Mouse (Mus musculus) hindbrain, postnatal 0 days (tissue): ENCODE data around the gene Tenm2. TPM values are rescaled to one million over a fixed set of nuclear protein-coding genes. Genes with fewer than 3 reads are reported as not detected.

Experiments used
- ATAC-seq: fragments of 200-750 bp; cut with Nextera tagmentation; 2 replicates; pipeline ENCODE4 v1.8.0; 2017; ENCODE audit warnings: mild to moderate bottlenecking, moderate TSS enrichment, moderate library complexity
- DNase-seq: peaks from one replicate; pipeline ENCODE4 v3.0.0-alpha.2; 2015; ENCODE audit warnings: low spot score
- H3K27ac ChIP-seq: fragments of 300-500 bp; sonication (generic); 2 replicates; pipeline ENCODE4 v1.5.1; 2014; ENCODE audit warnings: mild to moderate bottlenecking
- H3K27me3 ChIP-seq: fragments of 300-500 bp; sonication (generic); 2 replicates; pipeline ENCODE4 v1.6.1; 2014; ENCODE audit warnings: low read length, mixed read lengths; ENCODE audit not compliant: insufficient read depth
- H3K36me3 ChIP-seq: fragments of 300-500 bp; sonication (generic); 2 replicates; pipeline ENCODE4 v1.6.1; 2014; ENCODE audit warnings: low read length, mixed read lengths; ENCODE audit not compliant: insufficient read depth
- H3K4me1 ChIP-seq: fragments of 300-500 bp; sonication (generic); 2 replicates; pipeline ENCODE4 v1.6.1; 2014; ENCODE audit warnings: antibody characterized with exemption, low read length, mixed read lengths; ENCODE audit not compliant: insufficient read depth
- H3K4me2 ChIP-seq: fragments of 300-500 bp; sonication (generic); 2 replicates; pipeline ENCODE4 v1.6.1; 2014; ENCODE audit warnings: low read depth, mild to moderate bottlenecking, low read length, moderate library complexity, mixed read lengths
- H3K4me3 ChIP-seq: fragments of 300-500 bp; sonication (generic); 2 replicates; pipeline ENCODE4 v1.5.1; 2014; ENCODE audit warnings: low read length
- H3K9ac ChIP-seq: fragments of 300-500 bp; sonication (generic); replicated peaks from 2 replicates; pipeline ENCODE4 v1.6.1; 2014; ENCODE audit warnings: mild to moderate bottlenecking, low read length, moderate library complexity, mixed read lengths
- H3K9me3 ChIP-seq: fragments of 300-500 bp; sonication (generic); 2 replicates; pipeline ENCODE4 v1.6.1; 2016; ENCODE audit warnings: low read length, mixed read lengths
- CTCF ChIP-seq: IDR thresholded peaks from 2 replicates; pipeline ENCODE4 v1.5.1; 2016; ENCODE audit warnings: antibody characterized with exemption, control low read depth, low read depth
- WGBS: fragments of 180-500 bp; shearing (Covaris S2); extraction: QIAGEN DNeasy Blood & Tissue Kit; methylation state at CpG from one replicate; pipeline ENCODE4 v1.1.7; 2014; 5-methylcytosine and 5-hydroxymethylcytosine counted together
- polyA plus RNA-seq: library from polyadenylated mRNA; unstranded; fragments of >200 nt; fragmentation: Nextera tagmentation; extraction: Ambion mirVana; gene quantifications from 2 replicates; pipeline ENCODE4 v1.2.1, GENCODE M21; 2015
- total RNA-seq: library from RNA; depleted of rRNA; stranded (reverse); fragments of >200 nt; gene quantifications from 2 replicates; pipeline ENCODE4 v1.2.3, GENCODE M21; 2014

The Tenm2 gene
- total and polyA plus RNA-seq, 2 experiments from 2014 or later = 30.1 to 78.0 TPM

DNA sequence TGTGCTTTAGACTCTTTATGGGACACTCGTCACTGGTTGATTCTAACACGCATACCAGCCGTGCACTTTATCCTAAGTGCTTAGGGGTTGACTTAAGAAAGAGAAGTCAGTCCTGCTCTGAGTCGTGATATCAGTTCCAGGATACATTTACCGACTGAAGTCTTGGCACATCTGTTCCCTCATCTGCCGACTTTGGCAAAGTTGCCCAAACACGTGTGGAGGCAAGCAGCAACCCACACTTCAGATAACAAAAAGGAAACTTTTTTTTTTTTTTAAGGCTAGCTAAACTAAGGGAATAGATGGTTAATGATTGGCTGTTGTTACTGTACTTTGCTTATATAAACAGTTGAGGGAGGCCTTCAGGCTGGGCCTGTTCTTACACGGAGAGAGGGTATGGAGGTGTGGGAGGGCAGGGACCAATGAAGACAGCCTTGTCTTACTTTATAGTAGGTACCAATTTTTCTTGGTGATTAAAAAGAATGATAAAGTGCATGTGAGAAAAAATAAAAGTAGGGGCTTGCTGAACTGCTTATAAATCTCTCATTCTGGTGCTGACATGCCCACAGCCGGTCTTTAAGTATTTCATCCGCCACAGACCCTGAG lies 930.3 kb downstream of the Tenm2 start:
- H3K27ac ChIP-seq = no peak overlapping the region
- H3K9ac ChIP-seq = no peak overlapping the region
- no peaks in the 10 kb centered on the region for H3K9me3 ChIP-seq
- H3K4me3 ChIP-seq = no peak overlapping the region
- no peak overlapping the region for H3K4me2 ChIP-seq
- DNase-seq = no peak
- H3K27me3 ChIP-seq = no peaks in the 10 kb centered on the region
- no peaks in the 10 kb centered on the region for H3K4me1 ChIP-seq
- no peaks in the 10 kb centered on the region for H3K36me3 ChIP-seq
- no peak for TF ChIP-seq CTCF
- 82% methylated on average over 10 of the region's 10 CpGs for WGBS
- no peak for ATAC-seq

DNA sequence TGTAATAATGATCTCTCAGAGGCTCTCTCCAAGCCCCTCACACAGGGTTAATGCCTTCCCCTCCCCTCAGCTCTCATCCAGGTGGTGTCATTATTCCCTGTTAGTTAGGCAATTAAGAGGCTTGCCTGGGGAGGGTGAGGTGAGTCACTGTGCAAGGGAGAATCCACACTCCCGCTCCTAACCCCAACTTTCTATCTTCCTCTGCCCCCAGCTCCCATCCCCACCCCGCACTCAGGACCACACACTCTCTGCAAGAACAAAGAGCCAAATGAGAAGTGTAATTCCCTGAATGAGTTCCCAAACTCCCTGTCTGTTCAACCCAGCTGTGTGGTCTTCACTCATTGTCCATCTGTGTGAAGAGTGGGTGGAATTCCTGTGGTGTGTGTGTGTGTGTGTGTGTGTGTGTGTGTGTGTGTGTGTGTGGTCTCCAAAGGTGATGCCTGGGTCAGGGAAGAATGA lies 932.8 kb downstream of the Tenm2 start:
- no peak overlapping the region for H3K27ac ChIP-seq
- DNase-seq = no peak
- no peaks in the 10 kb centered on the region for H3K9me3 ChIP-seq
- H3K36me3 ChIP-seq = no peaks in the 10 kb centered on the region
- no peak overlapping the region for H3K9ac ChIP-seq
- H3K27me3 ChIP-seq = no peaks in the 10 kb centered on the region
- H3K4me1 ChIP-seq = no peaks in the 10 kb centered on the region
- H3K4me2 ChIP-seq = no peak overlapping the region
- TF ChIP-seq CTCF = no peak
- no peak overlapping the region for H3K4me3 ChIP-seq
- WGBS = 48% methylated on average over 2 of the region's 2 CpGs
- peak; percentile 59 for ATAC-seq

DNA sequence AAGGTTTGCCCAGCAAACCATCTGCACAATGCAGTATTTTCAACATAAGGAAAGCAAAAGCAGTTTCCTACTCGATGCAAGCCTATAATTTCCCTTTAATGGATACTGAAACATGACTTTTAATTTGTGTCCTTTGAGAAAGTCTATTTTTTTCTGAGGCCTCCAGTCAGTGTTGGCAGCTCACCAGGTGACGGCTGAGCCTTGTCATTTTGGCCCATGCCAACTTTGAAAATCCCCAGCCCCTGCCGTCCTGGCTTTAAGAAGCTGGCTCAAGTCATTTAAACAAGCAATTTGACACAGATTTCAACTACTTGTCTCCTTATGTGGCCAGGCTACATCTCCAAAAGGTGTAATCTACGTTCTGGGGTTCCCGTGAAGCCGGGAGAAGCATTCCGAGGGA lies 933.7 kb downstream of the Tenm2 start:
- H3K9me3 ChIP-seq = no peaks in the 10 kb centered on the region
- no peak overlapping the region for H3K27ac ChIP-seq
- no peaks in the 10 kb centered on the region for H3K36me3 ChIP-seq
- no peak overlapping the region for H3K4me3 ChIP-seq
- DNase-seq (peak; percentile 54), ATAC-seq (no peak)
- TF ChIP-seq CTCF = no peak
- H3K4me1 ChIP-seq = no peaks in the 10 kb centered on the region
- 45% methylated on average over 7 of the region's 7 CpGs for WGBS
- H3K9ac ChIP-seq = no peak overlapping the region
- H3K27me3 ChIP-seq = no peaks in the 10 kb centered on the region
- H3K4me2 ChIP-seq = no peak overlapping the region; the same call in 1 of the 2 replicates

DNA sequence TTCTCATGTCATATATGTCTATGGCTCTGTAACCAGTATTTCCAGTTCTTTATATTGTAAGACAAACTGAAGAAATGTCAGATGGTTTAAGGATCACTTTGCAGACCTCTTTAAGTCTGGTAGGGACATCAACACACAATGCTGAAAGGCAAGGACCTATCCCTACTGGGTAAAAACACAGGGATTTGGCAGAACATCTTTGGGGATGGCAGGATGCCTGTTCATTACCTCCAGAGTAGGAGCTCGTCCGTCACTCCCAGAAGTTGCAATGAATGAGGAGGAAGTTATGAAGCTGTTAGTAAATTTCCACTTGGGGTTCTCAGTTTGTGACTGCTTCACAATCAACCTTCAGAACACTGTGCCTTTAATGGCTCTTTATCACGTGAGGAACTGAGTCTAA lies 939.2 kb downstream of the Tenm2 start:
- no peak overlapping the region for H3K27ac ChIP-seq
- ATAC-seq = no peak
- WGBS = 57% methylated on average over 3 of the region's 3 CpGs
- no peak overlapping the region for H3K4me3 ChIP-seq
- H3K4me1 ChIP-seq = no peaks in the 10 kb centered on the region
- no peak overlapping the region for H3K4me2 ChIP-seq
- H3K36me3 ChIP-seq = no peaks in the 10 kb centered on the region
- no peaks in the 10 kb centered on the region for H3K27me3 ChIP-seq
- TF ChIP-seq CTCF = no peak
- no peak for DNase-seq
- H3K9me3 ChIP-seq = no peaks in the 10 kb centered on the region
- no peak overlapping the region for H3K9ac ChIP-seq

DNA sequence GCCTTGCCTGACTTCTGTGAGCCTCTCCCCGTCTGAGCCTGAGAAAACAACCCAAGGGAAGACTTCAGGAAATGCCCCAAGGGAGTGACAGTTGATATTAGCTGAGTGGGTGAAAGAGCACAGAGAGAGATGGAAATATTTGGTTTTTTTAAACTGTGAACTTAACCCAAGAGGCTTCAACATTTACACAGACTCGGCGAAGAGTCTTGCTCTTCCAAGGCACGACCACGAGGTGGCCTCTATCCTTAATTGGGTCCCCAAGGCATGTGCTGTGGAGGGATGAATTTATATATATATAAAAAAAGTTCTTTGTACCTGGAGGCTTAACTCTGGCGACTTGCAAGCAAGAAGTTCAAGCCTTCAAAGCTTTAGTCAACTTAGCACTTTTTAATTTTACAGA lies 943.6 kb downstream of the Tenm2 start:
- Histone ChIP-seq H3K4me1 (no peaks in the 10 kb centered on the region), H3K27ac (no peak overlapping the region), H3K36me3 (no peaks in the 10 kb centered on the region), H3K9me3 (no peaks in the 10 kb centered on the region), H3K27me3 (no peaks in the 10 kb centered on the region), H3K4me3 (no peak overlapping the region), H3K4me2 (no peak overlapping the region), H3K9ac (no peak overlapping the region)
- peak; percentile 36 for TF ChIP-seq CTCF
- 62% methylated on average over 6 of the region's 6 CpGs for WGBS
- DNase-seq (peak; percentile 45), ATAC-seq (no peak)

DNA sequence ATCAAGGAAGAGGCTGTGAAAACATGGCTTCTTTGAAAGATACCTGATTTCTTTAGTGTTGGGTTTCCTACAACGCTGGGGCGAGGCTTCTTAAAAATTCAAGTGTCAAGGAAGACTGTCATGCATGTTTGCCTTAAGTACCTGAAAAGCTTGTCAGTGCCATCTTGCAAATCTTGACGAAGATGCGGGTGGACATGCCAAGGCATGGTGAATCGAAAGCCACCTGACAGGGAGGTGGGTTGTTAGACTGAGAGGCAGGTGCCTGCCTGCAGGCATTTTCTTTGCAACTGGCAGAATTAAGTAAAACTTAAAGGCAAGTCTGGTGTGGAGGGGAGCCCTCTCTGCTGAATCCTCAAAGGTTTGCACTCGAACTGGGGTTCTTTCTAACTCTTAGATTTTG lies 949.5 kb downstream of the Tenm2 start:
- Histone ChIP-seq H3K36me3 (no peaks in the 10 kb centered on the region), H3K27me3 (no peaks in the 10 kb centered on the region), H3K9ac (no peak overlapping the region), H3K4me3 (no peak overlapping the region), H3K27ac (no peak overlapping the region), H3K9me3 (no peaks in the 10 kb centered on the region), H3K4me2 (no peak overlapping the region), H3K4me1 (no peaks in the 10 kb centered on the region)
- DNase-seq = no peak
- no peak for ATAC-seq
- WGBS = 87% methylated on average over 6 of the region's 6 CpGs
- no peak for TF ChIP-seq CTCF

DNA sequence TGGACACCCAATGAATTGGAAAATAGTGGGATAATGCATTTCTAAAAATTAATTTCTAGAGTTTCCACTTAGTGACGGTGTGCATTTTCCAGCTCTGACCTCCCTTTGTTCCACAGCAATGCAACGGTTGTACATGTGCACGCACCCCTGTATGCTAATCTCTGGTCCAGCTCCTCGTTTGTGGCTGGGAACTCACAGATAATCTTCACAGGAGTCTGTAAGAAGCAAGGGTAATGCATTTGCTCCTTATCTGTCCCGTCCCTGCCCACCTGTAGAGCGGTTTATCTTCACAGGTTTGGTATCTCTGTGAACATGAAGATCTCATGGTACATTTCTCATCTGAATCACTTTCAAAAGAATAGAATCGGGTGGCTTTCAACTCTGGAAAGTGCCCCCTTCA lies 955.2 kb downstream of the Tenm2 start:
- no peak for TF ChIP-seq CTCF
- no peaks in the 10 kb centered on the region for H3K9me3 ChIP-seq
- H3K27me3 ChIP-seq = no peaks in the 10 kb centered on the region
- no peak overlapping the region for H3K27ac ChIP-seq
- H3K9ac ChIP-seq = no peak overlapping the region
- no peak overlapping the region for H3K4me2 ChIP-seq
- no peaks in the 10 kb centered on the region for H3K36me3 ChIP-seq
- H3K4me1 ChIP-seq = 0 out of 2 replicates have a peak, but pooled peaks cover 4% of the 10 kb centered on the region
- WGBS = 77% methylated on average over 7 of the region's 7 CpGs
- DNase-seq = no peak
- no peak for ATAC-seq
- no peak overlapping the region for H3K4me3 ChIP-seq
